Mouse (Mus musculus) bone marrow, adult 2 months (tissue): ENCODE data around the gene Dlg2.

Source experiments
- CTCF ChIP-seq: fragments of 200-500 bp; IDR thresholded peaks from 2 replicates; pipeline ENCODE4 v1.5.1; 2011; ENCODE audit warnings: low read length, control low read depth; ENCODE audit not compliant: control insufficient read depth, insufficient read depth
- POLR2A ChIP-seq: fragments of 200-500 bp; IDR thresholded peaks from 2 replicates; pipeline ENCODE4 v1.6.1; 2011; ENCODE audit warnings: low read depth, mild to moderate bottlenecking, control low read depth, low read length, borderline replicate concordance; ENCODE audit not compliant: control insufficient read depth

GRCm38 (mm10) chr7:90440044-90440443 lies 36.4 kb upstream of the Dlg2 start:
- TF ChIP-seq CTCF (no peak), POLR2A (no peak)
